Mouse (Mus musculus): ENCODE data around the gene Vmn1r223. TPM values are rescaled to one million over a fixed set of nuclear protein-coding genes. Genes with fewer than 3 reads are reported as not detected.
"Not testable (repeated sequence)": the region's sequence is repeated elsewhere in the genome, so short reads cannot be mapped to it uniquely, and the experiment has no call there.

Vmn1r223 gene
- polyA plus RNA-seq (2016; fragmentation: Nextera tagmentation; extraction: Ambion mirVana), result not detected in 2 replicates

GRCm38 (mm10) chr13:23246834-23247233 lies at the start of gene Vmn1r223:
Gene Vmn1r223 (plus strand): TSS chr13:23247134.
- H3K9me3 ChIP-seq; H3K27ac ChIP-seq; H3K4me3 ChIP-seq; H3K36me3 ChIP-seq; H3K27me3 ChIP-seq (ENCODE audit: insufficient read depth, poor library complexity, severe bottlenecking); H3K4me1 ChIP-seq; DNase-seq (ENCODE audit: low spot score): not testable (repeated sequence)
- 75% methylated on average over 1 of the region's 1 CpGs for WGBS

- 58% methylated on average over 1 of the region's 1 CpGs for WGBS
- H3K27ac ChIP-seq; H3K4me3 ChIP-seq; DNase-seq (ENCODE audit: low spot score); H3K36me3 ChIP-seq; H3K4me1 ChIP-seq; H3K27me3 ChIP-seq (ENCODE audit: insufficient read depth, poor library complexity, severe bottlenecking); H3K9me3 ChIP-seq: not testable (repeated sequence)
These were observed 43.0 kb upstream of the Vmn1r223 start for GRCm38 (mm10) chr13:23203885-23204284.

GRCm38 (mm10) chr13:23213827-23214226 lies 33.1 kb upstream of the Vmn1r223 start, which contains the start of gene Vmn1r221:
Gene Vmn1r221 (plus strand): TSS chr13:23214127.
- WGBS, result 62% methylated on average over 2 of the region's 2 CpGs
- not testable (repeated sequence) for DNase-seq (ENCODE audit: low spot score); H3K27me3 ChIP-seq (ENCODE audit: insufficient read depth, poor library complexity, severe bottlenecking); H3K4me3 ChIP-seq; H3K36me3 ChIP-seq; H3K27ac ChIP-seq; H3K9me3 ChIP-seq; H3K4me1 ChIP-seq

GRCm38 (mm10) chr13:23235847-23236246 lies 11.1 kb upstream of the Vmn1r223 start, which contains the start of gene Vmn1r222:
Gene Vmn1r222 (minus strand): TSS chr13:23235947.
- DNase-seq (ENCODE audit: low spot score); H3K9me3 ChIP-seq; H3K4me1 ChIP-seq; H3K4me3 ChIP-seq; H3K36me3 ChIP-seq; H3K27me3 ChIP-seq (ENCODE audit: insufficient read depth, poor library complexity, severe bottlenecking); H3K27ac ChIP-seq: not testable (repeated sequence)

GRCm38 (mm10) chr13:23258546-23259048 lies 11.7 kb downstream of the Vmn1r223 start:
- no peak overlapping the region for H3K27ac ChIP-seq
- no peaks in the 10 kb centered on the region for H3K36me3 ChIP-seq
- no peaks in the 10 kb centered on the region for H3K27me3 ChIP-seq (ENCODE audit: insufficient read depth, poor library complexity, severe bottlenecking)
- H3K4me1 ChIP-seq, result no peaks in the 10 kb centered on the region
- no peak for DNase-seq (ENCODE audit: low spot score)
- H3K4me3 ChIP-seq, result no peak overlapping the region
- no peaks in the 10 kb centered on the region for H3K9me3 ChIP-seq
- WGBS, result 74% methylated on average over 2 of the region's 2 CpGs

- DNase-seq (ENCODE audit: low spot score); H3K9me3 ChIP-seq; H3K36me3 ChIP-seq; H3K27me3 ChIP-seq (ENCODE audit: insufficient read depth, poor library complexity, severe bottlenecking); H3K4me1 ChIP-seq; H3K27ac ChIP-seq; H3K4me3 ChIP-seq: not testable (repeated sequence)
- WGBS, result 76% methylated on average over 3 of the region's 3 CpGs
These were observed 21.7 kb downstream of the Vmn1r223 start for GRCm38 (mm10) chr13:23268606-23269005.

GRCm38 (mm10) chr13:23269127-23269526 lies 22.2 kb downstream of the Vmn1r223 start:
- not testable (repeated sequence) for H3K27ac ChIP-seq; H3K4me1 ChIP-seq; H3K4me3 ChIP-seq; DNase-seq (ENCODE audit: low spot score); H3K9me3 ChIP-seq; H3K36me3 ChIP-seq; H3K27me3 ChIP-seq (ENCODE audit: insufficient read depth, poor library complexity, severe bottlenecking)
- 45% methylated on average over 4 of the region's 4 CpGs for WGBS

GRCm38 (mm10) chr13:23269681-23270080 lies 22.7 kb downstream of the Vmn1r223 start:
- H3K36me3 ChIP-seq, result no peaks in the 10 kb centered on the region
- WGBS, result 19% methylated on average over 11 of the region's 11 CpGs
- H3K27ac ChIP-seq, result no peak overlapping the region
- no peak for DNase-seq (ENCODE audit: low spot score)
- H3K4me3 ChIP-seq, result peak overlapping the region; percentile 53
- no peaks in the 10 kb centered on the region for H3K27me3 ChIP-seq (ENCODE audit: insufficient read depth, poor library complexity, severe bottlenecking)
- no peaks in the 10 kb centered on the region; the same call in 1 of the 2 replicates for H3K4me1 ChIP-seq
- no peaks in the 10 kb centered on the region for H3K9me3 ChIP-seq

- H3K4me3 ChIP-seq, result peak overlapping the region; percentile 53
- H3K36me3 ChIP-seq, result no peaks in the 10 kb centered on the region
- H3K9me3 ChIP-seq, result no peaks in the 10 kb centered on the region
- 2% methylated on average over 34 of the region's 34 CpGs for WGBS
- H3K4me1 ChIP-seq, result no peaks in the 10 kb centered on the region; the same call in 1 of the 2 replicates
- no peaks in the 10 kb centered on the region for H3K27me3 ChIP-seq (ENCODE audit: insufficient read depth, poor library complexity, severe bottlenecking)
- DNase-seq (ENCODE audit: low spot score), result peak; percentile 89
- no peak overlapping the region for H3K27ac ChIP-seq
These were observed 23.6 kb downstream of the Vmn1r223 start for GRCm38 (mm10) chr13:23270321-23271101.

GRCm38 (mm10) chr13:23279576-23279975 lies 32.6 kb downstream of the Vmn1r223 start:
- H3K9me3 ChIP-seq, result no peaks in the 10 kb centered on the region
- no peaks in the 10 kb centered on the region for H3K4me1 ChIP-seq
- no peak for DNase-seq (ENCODE audit: low spot score)
- no peak overlapping the region for H3K4me3 ChIP-seq
- H3K27ac ChIP-seq, result no peak overlapping the region
- H3K36me3 ChIP-seq, result no peaks in the 10 kb centered on the region
- WGBS, result 83% methylated on average over 4 of the region's 4 CpGs
- H3K27me3 ChIP-seq (ENCODE audit: insufficient read depth, poor library complexity, severe bottlenecking), result no peaks in the 10 kb centered on the region

- Histone ChIP-seq H3K4me1 (no peaks in the 10 kb centered on the region), H3K27me3 (ENCODE audit: insufficient read depth, poor library complexity, severe bottlenecking) (no peaks in the 10 kb centered on the region), H3K9me3 (no peaks in the 10 kb centered on the region), H3K27ac (no peak overlapping the region), H3K36me3 (no peaks in the 10 kb centered on the region), H3K4me3 (no peak overlapping the region)
- WGBS, result 72% methylated on average over 3 of the region's 3 CpGs
- no peak for DNase-seq (ENCODE audit: low spot score)
These were observed 33.1 kb downstream of the Vmn1r223 start for GRCm38 (mm10) chr13:23279992-23280391.

- Histone ChIP-seq H3K4me3 (peak overlapping the region; percentile 68), H3K36me3 (no peaks in the 10 kb centered on the region), H3K27ac (no peak overlapping the region), H3K27me3 (ENCODE audit: insufficient read depth, poor library complexity, severe bottlenecking) (0 out of 2 replicates have a peak, but pooled peaks cover 11% of the 10 kb centered on the region), H3K4me1 (0 out of 2 replicates have a peak, but pooled peaks cover 7% of the 10 kb centered on the region), H3K9me3 (no peaks in the 10 kb centered on the region)
- peak; percentile 81 for DNase-seq (ENCODE audit: low spot score)
- WGBS, result 2% methylated on average over 22 of the region's 22 CpGs
These were observed 38.4 kb downstream of the Vmn1r223 start for GRCm38 (mm10) chr13:23285191-23285920.

All from heart, embryonic 10.5 days (tissue).